Mouse (Mus musculus): ENCODE data around the gene Cdk17. TPM values are rescaled to one million over a fixed set of nuclear protein-coding genes. Genes with fewer than 3 reads are reported as not detected.

Gene Cdk17
- polyA plus RNA-seq, 1 experiment from 2014 or later = 15.3 TPM

DNA sequence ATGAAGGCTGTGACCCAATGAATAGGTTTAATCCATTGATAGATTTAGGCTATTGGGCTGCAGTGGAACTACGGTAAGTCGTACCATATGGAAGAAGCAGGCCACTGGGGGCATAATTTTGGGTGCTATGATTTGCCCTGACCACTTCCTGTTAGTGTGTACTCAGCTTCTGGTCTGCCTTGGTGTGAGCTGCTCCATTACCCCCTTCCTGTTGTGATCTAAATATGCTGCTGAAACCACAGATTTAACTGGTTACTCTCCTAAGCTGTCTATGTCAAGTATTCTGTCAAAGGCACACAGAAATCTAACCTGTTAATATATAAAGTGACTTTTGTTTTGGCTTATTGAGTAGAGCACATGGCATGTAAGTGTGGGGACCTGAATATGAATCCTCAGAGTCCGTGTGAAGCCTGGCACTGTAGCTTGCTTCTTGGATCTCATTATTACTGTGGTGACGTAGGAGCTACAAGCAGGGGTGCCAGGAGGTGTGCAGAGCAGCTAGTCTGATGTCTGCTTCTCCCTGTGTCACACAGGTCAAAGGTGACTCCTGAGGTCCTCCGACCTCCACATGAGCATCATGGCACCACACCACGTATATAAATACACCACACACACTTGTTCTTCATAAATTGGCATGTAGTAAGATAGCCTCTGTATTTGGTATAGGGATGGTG lies 10.6 kb downstream of the Cdk17 start:
- peaks cover 100% of the 10 kb centered on the region for H3K79me2 ChIP-seq (ENCODE audit: inconsistent target)
- no peak overlapping the region for H3K4me3 ChIP-seq (ENCODE audit: inconsistent target)
- no peaks in the 10 kb centered on the region; the same call in 1 of the 2 replicates for H3K36me3 ChIP-seq (ENCODE audit: inconsistent target)
- 62% methylated on average over 6 of the region's 6 CpGs for WGBS (ENCODE audit: missing documents)
- H3K27ac ChIP-seq = no peak overlapping the region

DNA sequence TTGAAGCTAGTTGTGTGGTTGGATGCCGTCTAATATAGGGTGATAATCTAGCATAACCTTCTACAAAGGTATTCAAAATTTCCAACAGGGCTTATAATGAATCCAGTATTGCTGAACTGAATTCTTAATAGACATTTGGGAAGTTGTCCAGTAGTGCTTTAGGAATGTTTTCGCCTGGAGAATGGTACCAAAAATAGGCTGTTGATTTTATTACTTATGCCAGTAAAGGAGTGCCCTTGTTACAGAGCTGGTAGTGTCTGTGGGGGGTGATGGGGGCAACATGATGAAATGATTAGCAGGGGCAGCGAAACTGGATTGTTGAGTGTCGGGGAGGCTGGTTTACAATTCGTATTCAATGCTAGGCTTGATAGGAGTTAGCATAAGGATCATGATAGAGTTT lies 16.8 kb downstream of the Cdk17 start:
- Histone ChIP-seq H3K4me3 (ENCODE audit: inconsistent target) (no peak overlapping the region), H3K36me3 (ENCODE audit: inconsistent target) (no peaks in the 10 kb centered on the region; the same call in 1 of the 2 replicates), H3K79me2 (ENCODE audit: inconsistent target) (peaks cover 100% of the 10 kb centered on the region), H3K27ac (no peak overlapping the region)
- WGBS (ENCODE audit: missing documents) = 95% methylated on average over 5 of the region's 5 CpGs

DNA sequence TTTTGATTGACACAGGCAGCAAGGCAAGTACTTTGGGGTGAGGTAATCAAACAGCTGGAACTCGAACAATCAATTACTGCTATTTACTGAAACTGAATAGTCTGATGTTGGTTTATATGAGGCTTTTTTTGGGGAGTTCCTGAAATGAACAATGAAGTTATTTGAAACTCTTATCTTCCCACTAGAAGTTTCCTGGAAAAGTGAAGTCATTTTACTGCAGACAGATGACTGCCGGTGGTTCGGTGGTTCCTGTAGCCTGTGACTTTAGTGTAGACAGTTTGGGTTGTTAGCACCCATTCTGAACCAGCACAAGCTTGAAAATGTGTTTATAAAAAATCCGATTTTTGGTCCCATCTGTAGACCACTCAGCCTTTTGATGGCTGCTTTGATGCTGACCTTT lies 17.2 kb downstream of the Cdk17 start:
- WGBS (ENCODE audit: missing documents) = 47% methylated on average over 4 of the region's 4 CpGs
- no peaks in the 10 kb centered on the region; the same call in 1 of the 2 replicates for H3K36me3 ChIP-seq (ENCODE audit: inconsistent target)
- peaks cover 100% of the 10 kb centered on the region for H3K79me2 ChIP-seq (ENCODE audit: inconsistent target)
- H3K27ac ChIP-seq = no peak overlapping the region
- H3K4me3 ChIP-seq (ENCODE audit: inconsistent target) = no peak overlapping the region

DNA sequence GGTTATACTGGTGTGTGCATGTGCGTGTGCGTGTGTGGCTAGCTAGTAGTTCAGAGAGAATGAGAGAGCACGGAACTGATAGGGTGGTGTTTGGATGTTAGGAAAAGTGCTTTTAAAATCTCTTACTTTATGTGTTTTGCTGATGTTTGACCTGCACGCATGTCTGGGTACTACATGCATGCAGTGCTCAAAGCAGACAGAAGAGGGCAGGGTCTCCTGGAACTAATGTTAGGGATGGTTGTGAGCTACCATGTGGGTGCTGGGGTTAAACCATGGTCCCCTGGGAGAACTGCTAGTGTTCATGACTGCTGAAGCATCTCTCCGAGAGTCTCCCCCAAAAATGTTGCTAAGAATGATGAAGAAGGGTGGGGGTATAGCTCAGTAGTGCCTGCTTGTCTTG lies 18.0 kb downstream of the Cdk17 start:
- Histone ChIP-seq H3K79me2 (ENCODE audit: inconsistent target) (peaks cover 100% of the 10 kb centered on the region), H3K4me3 (ENCODE audit: inconsistent target) (no peak overlapping the region), H3K27ac (no peak overlapping the region), H3K36me3 (ENCODE audit: inconsistent target) (no peaks in the 10 kb centered on the region; the same call in 1 of the 2 replicates)
- 98% methylated on average over 5 of the region's 5 CpGs for whole genome bisulfite sequencing (ENCODE audit: missing documents)

DNA sequence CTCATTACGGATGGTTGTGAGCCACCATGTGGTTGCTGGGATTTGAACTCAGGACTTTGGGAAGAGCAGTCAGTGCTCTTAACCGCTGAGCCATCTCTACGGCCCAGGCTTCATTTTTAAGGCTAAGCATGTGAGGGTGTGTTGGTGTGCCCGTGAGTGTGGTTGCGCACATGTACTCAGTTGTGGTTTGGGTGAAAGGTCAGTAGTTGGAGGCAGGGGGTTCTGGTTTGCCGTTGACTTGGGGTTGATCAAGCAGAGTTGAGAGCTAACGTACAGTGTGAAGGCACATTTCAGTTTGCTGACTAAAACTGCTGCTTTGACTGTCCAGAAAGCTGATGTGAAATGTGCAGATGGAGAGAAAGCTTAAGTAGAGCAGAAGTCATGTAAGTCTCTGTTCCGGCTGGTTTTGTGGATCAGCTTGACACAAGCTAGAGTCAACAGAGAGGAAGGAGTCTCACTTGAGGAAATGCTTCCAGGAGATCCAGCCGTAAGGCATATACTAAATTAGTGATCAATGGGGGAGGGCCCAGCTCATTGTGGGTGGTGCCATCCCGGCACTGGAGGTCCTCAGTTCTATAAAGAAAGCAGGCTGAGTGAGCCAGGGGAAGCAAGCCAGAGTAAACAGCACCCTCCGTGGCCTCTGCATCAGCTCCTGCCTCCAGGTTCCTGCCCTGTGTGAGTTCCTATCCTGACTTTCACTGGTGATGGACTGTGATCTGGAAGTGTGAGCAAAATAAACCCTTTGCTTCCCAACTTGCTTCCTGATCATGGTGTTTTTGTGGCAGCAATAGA lies 19.2 kb downstream of the Cdk17 start:
- H3K79me2 ChIP-seq (ENCODE audit: inconsistent target) = peaks cover 100% of the 10 kb centered on the region
- no peak overlapping the region for H3K4me3 ChIP-seq (ENCODE audit: inconsistent target)
- H3K27ac ChIP-seq = no peak overlapping the region
- 88% methylated on average over 10 of the region's 11 CpGs for WGBS (ENCODE audit: missing documents)
- no peaks in the 10 kb centered on the region for H3K36me3 ChIP-seq (ENCODE audit: inconsistent target)

DNA sequence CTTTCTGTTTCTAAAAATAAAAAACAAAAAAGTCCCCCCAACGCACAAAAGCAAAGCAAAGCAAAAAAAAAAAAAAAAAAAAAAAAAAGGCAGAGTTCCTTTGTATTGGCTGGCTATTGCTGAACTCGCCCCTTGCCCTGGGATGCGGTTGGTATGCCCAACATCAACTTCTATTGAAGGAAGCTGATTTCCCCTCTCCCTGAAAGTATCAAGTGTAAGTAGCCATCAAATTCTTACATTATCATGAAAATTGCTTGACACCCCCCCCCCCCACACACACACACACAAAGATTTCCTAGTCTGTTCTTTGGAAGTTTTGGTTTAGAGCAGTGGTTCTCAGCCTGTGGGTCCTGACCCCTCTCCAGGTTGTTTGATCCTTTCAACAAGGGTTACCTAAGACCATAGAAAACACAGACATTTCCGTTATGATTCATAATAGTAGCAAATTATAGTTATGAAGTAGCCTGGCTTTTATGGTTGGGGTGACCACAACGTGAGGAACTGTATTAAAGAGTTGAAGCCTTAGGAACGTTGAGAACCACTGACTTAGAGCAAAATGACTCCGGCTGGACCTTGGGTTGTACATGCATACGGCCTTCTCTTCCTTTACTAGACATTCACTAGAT lies 23.8 kb downstream of the Cdk17 start:
- WGBS (ENCODE audit: missing documents) = 62% methylated on average over 7 of the region's 8 CpGs
- Histone ChIP-seq H3K27ac (no peak overlapping the region), H3K36me3 (ENCODE audit: inconsistent target) (no peaks in the 10 kb centered on the region), H3K79me2 (ENCODE audit: inconsistent target) (peaks cover 100% of the 10 kb centered on the region), H3K4me3 (ENCODE audit: inconsistent target) (no peak overlapping the region)

DNA sequence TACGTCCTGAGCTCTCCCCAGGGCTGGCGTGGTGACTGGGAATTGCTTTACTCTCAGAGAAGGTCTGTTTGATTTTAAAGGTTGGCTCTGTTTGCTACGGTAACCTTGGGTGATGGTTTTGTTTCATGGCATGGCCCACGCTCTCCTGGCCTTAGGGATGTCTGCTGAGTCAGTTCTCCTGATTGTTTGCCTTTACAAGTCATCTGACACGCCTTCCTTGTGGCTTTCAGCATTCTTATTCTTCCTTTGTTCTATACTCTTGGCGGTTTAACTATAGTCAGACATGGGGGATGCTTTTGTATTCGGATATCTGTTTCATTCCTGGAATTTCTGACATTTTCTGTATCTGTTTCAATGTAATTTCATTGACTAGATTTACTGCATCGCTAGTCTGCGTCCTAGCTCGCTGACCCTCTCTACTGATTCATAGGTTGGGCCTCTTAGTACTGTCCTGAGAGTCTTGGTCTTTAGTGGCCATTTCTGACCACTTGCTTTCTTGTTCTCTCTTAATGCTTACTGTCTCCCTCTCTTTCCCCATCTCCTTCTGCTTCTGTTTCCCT lies 27.8 kb downstream of the Cdk17 start:
- 89% methylated on average over 10 of the region's 10 CpGs for WGBS (ENCODE audit: missing documents)
- no peak overlapping the region for H3K27ac ChIP-seq
- H3K36me3 ChIP-seq (ENCODE audit: inconsistent target) = no peaks in the 10 kb centered on the region
- peaks cover 98% of the 10 kb centered on the region for H3K79me2 ChIP-seq (ENCODE audit: inconsistent target)
- H3K4me3 ChIP-seq (ENCODE audit: inconsistent target) = no peak overlapping the region

DNA sequence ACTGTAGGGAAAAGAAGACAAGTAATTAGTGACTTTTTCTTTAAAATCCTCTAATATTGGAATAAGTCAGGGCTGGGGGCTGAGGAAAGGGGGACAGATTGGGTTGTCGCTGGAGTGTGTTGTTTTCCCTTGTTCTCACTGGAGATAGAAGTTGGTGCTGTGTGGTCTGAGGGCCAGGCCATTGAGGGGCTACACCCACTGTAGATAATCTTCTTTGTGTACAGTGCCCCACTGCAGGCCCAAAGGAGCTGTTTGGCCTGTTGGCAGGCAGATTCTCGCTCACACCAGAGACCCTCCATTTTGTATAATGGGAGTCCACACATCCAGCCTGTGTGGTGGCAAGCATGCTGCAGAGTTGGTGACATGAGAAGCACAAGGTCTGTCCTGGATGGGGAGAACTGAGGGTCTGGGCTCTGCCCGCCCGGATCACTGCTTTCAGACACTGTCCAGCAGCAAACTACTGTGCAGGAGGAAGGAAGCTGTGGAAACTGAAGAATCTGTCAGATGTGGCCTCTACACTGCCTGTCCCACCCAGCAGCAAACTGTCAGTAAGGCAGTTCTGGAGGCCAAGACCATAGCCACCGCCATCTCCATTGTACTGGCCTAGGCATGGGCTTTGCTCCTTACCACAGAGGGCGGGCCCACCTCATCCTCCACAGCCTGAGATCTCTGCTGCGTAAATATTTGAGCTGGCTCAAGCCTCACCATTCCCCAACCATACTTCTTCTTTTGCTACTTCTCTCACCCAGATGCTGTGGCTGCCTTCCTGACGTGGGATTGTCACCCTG lies 30.0 kb downstream of the Cdk17 start:
- Histone ChIP-seq H3K36me3 (ENCODE audit: inconsistent target) (no peaks in the 10 kb centered on the region), H3K27ac (peak overlapping the region; percentile 22), H3K79me2 (ENCODE audit: inconsistent target) (peaks cover 97% of the 10 kb centered on the region), H3K4me3 (ENCODE audit: inconsistent target) (no peak overlapping the region)
- 26% methylated on average over 7 of the region's 8 CpGs for WGBS (ENCODE audit: missing documents)

DNA sequence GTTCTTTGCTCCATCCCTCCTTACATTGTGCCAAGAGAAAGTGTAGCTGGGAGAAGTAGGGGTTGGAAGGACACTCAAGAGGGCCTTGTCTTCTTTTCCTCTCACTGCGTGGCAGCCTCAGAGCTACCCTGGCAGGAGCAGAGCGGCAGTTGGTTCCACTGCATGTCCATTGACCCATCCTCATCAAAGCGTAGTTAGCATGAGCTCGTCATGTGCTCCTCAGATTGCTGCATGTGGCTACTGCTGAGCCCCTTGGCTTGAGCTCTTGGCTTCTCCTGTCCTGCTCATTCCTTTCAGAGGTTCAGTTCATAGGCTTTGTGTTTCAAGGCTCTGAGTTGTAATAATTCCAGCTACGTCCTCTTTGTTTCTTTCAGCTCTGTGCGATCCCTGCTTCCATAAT lies 36.4 kb downstream of the Cdk17 start:
- H3K79me2 ChIP-seq (ENCODE audit: inconsistent target) = peaks cover 98% of the 10 kb centered on the region
- 99% methylated on average over 5 of the region's 6 CpGs for WGBS (ENCODE audit: missing documents)
- no peak overlapping the region for H3K27ac ChIP-seq
- no peak overlapping the region for H3K4me3 ChIP-seq (ENCODE audit: inconsistent target)
- peaks cover 11% of the 10 kb centered on the region; the same call in 1 of the 2 replicates for H3K36me3 ChIP-seq (ENCODE audit: inconsistent target)

DNA sequence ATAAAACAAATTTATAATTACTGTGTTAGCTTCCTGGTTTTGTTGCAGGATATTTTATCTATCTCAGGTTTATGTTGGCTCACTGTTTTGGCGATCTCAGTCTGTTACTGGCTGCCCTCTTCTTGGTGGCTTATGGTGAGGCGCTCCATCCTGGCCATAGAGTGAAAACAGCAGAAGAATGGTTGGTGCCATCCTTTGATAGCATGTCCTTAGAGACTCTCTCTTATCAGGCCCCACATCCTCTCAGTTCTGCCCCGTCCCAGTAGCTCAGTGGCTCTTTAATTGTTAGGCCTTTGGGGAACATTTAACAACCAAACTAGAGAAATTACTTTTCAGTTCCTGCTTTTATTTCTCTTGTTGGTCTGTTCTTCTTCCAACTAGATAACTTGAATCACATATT lies 38.3 kb downstream of the Cdk17 start:
- peaks cover 98% of the 10 kb centered on the region for H3K79me2 ChIP-seq (ENCODE audit: inconsistent target)
- H3K4me3 ChIP-seq (ENCODE audit: inconsistent target) = no peak overlapping the region
- H3K36me3 ChIP-seq (ENCODE audit: inconsistent target) = peaks cover 11% of the 10 kb centered on the region; the same call in 1 of the 2 replicates
- 94% methylated on average over 3 of the region's 3 CpGs for WGBS (ENCODE audit: missing documents)
- H3K27ac ChIP-seq = no peak overlapping the region

DNA sequence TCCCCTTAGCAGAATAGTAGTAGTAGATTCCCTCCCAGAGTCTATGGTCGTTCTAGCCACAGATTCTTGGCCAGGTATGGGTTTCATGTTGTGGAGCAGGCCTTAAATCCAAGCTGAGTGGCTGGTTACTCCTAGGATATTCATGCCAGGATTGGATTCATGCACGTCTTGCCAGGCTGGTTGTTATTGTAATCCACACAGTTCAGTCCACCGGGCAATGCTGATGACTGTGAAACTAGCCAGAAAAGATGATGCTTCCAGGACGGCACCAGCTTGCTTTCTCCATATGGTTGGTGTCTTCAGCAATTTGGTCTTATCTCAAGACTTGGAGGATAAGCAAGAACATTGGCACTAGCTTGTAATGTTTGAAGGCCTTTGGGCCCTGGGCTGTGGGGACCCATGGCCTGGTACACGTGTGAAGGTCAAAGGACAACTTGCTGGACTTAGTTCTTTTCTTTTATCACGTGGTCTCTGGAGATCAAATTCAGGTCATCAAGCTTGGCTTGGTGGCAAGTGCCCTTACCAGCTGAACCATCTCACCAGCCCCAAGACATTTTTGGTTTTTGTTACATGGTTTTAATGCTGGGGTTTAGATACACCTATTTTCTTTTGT lies 41.3 kb downstream of the Cdk17 start:
- H3K79me2 ChIP-seq (ENCODE audit: inconsistent target) = peaks cover 99% of the 10 kb centered on the region
- 96% methylated on average over 6 of the region's 6 CpGs for WGBS (ENCODE audit: missing documents)
- H3K4me3 ChIP-seq (ENCODE audit: inconsistent target) = no peak overlapping the region
- no peak overlapping the region for H3K27ac ChIP-seq
- H3K36me3 ChIP-seq (ENCODE audit: inconsistent target) = peaks cover 11% of the 10 kb centered on the region; the same call in 1 of the 2 replicates

DNA sequence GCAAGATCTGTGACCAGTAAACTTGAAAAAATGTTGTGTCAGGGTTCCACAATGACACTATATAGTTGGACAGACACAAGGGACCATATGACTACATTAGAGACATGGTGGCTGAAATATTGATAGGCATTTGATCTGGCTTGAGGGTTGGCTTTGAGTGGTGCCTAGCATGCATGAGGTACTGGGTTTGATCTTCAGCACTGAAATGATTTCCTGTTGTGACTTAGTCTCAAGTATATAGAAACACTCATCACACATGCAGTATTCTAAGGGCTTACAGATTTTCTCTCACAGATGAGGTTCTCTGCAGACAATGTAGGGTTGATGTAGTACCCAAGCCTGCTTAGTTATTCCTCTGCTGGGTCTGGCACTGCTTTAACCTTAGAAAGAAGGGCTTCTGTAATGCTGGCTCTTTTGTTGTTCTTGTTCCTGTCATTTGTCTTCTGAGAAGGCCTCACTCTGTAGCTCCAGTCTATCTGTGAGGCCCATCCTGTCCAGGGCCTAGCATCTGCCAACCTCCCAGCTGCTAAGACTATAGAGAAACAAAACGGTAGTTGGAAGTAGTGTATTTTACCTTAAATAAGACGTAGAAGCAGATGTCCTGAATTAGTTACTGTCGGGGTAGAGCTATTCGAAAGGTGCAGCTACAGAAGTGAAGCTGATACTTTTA lies 44.7 kb downstream of the Cdk17 start:
- Histone ChIP-seq H3K4me3 (ENCODE audit: inconsistent target) (no peak overlapping the region), H3K79me2 (ENCODE audit: inconsistent target) (peaks cover 99% of the 10 kb centered on the region), H3K27ac (no peak overlapping the region), H3K36me3 (ENCODE audit: inconsistent target) (no peaks in the 10 kb centered on the region)
- WGBS (ENCODE audit: missing documents) = 76% methylated on average over 4 of the region's 4 CpGs

DNA sequence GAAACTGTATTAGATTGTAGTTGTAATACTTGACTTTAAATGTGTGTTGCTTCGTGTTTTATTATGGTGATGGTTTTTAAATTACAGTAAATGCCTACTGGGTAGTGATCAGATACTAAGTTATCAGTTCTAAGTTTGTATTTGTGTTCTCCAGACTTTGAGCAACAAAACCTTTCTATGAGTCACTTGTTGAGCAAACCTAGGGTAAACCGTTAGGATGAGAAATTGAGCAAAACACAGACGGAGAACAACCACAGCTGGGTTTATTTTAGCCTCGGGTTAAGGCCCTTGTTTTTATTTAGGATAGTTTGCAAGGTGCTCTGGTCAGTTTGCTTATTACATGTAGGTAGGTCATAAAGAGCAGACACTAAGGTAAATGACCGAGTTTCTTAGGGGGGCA lies 46.5 kb downstream of the Cdk17 start:
- H3K79me2 ChIP-seq (ENCODE audit: inconsistent target) = peaks cover 86% of the 10 kb centered on the region
- 35% methylated on average over 4 of the region's 5 CpGs for WGBS (ENCODE audit: missing documents)
- H3K27ac ChIP-seq = no peak overlapping the region
- 0 out of 2 replicates have a peak, but pooled peaks cover 5% of the 10 kb centered on the region for H3K36me3 ChIP-seq (ENCODE audit: inconsistent target)
- H3K4me3 ChIP-seq (ENCODE audit: inconsistent target) = no peak overlapping the region

All from macrophage (primary cell).